Mouse (Mus musculus) stomach, postnatal 0 days (tissue): ENCODE results near the gene Tbc1d12. TPM values are rescaled to one million over a fixed set of nuclear protein-coding genes. Genes with fewer than 3 reads are reported as not detected.
A peak's percentile ranks its signal among the peaks of the same experiment; 100 is the strongest.

ENCODE experiments used
- ATAC-seq: fragments of 200-750 bp; cut with Nextera tagmentation; 2 replicates; pipeline ENCODE4 v1.8.0; 2017; ENCODE audit not compliant: low FRiP score, low TSS enrichment
- DNase-seq: peaks from one replicate; pipeline ENCODE4 v3.0.0-alpha.2; 2016; ENCODE audit warnings: low spot score
- H3K27ac ChIP-seq: fragments of 300-500 bp; sonication (generic); replicated peaks from 2 replicates; pipeline ENCODE4 v1.5.1; 2014; ENCODE audit warnings: mild to moderate bottlenecking, control low read depth
- H3K27me3 ChIP-seq: fragments of 300-500 bp; sonication (generic); 2 replicates; pipeline ENCODE4 v1.6.1; 2014; ENCODE audit warnings: low read length; ENCODE audit not compliant: control insufficient read depth, insufficient read depth
- H3K36me3 ChIP-seq: fragments of 300-500 bp; sonication (generic); 2 replicates; pipeline ENCODE4 v1.6.1; 2014; ENCODE audit warnings: low read length, mixed read lengths; ENCODE audit not compliant: control insufficient read depth, insufficient read depth
- H3K4me1 ChIP-seq: fragments of 300-500 bp; sonication (generic); replicated peaks from 2 replicates; pipeline ENCODE4 v1.6.1; 2014; ENCODE audit warnings: antibody characterized with exemption; ENCODE audit not compliant: control insufficient read depth, insufficient read depth
- H3K4me2 ChIP-seq: fragments of 300-500 bp; sonication (generic); replicated peaks from 2 replicates; pipeline ENCODE4 v1.6.1; 2014; ENCODE audit warnings: low read depth, mild to moderate bottlenecking, control low read depth, moderate library complexity
- H3K4me3 ChIP-seq: fragments of 300-500 bp; sonication (generic); 2 replicates; pipeline ENCODE4 v1.5.1; 2014; ENCODE audit warnings: low read depth, low read length, control low read depth
- H3K9ac ChIP-seq: fragments of 300-500 bp; sonication (generic); 2 replicates; pipeline ENCODE4 v1.6.1; 2014; ENCODE audit warnings: mild to moderate bottlenecking, low read length, control low read depth, mixed read lengths
- H3K9me3 ChIP-seq: fragments of 300-500 bp; sonication (generic); 2 replicates; pipeline ENCODE4 v1.6.1; 2016; ENCODE audit warnings: low read length; ENCODE audit not compliant: control insufficient read depth
- CTCF ChIP-seq: IDR thresholded peaks from 2 replicates; pipeline ENCODE4 v1.5.1; 2016; ENCODE audit warnings: antibody characterized with exemption, low read depth, mild to moderate bottlenecking, moderate library complexity
- EP300 ChIP-seq: optimal IDR thresholded peaks from 2 replicates; pipeline ENCODE3; 2016; ENCODE audit warnings: antibody characterized with exemption
- WGBS: fragments of 180-500 bp; shearing (Covaris S2); extraction: QIAGEN DNeasy Blood & Tissue Kit; methylation state at CpG from one replicate; pipeline ENCODE4 v1.1.7; 2014; 5-methylcytosine and 5-hydroxymethylcytosine counted together
- polyA plus RNA-seq: library from polyadenylated mRNA; unstranded; fragments of >200 nt; fragmentation: Nextera tagmentation; extraction: Ambion mirVana; gene quantifications from 2 replicates; pipeline ENCODE4 v1.2.1, GENCODE M21; 2015

The Tbc1d12 gene
- polyA plus RNA-seq, 1 experiment from 2014 or later = 1.4 TPM

- Histone ChIP-seq H3K36me3 (no peaks in the 10 kb centered on the region), H3K27ac (no peak overlapping the region), H3K9me3 (no peaks in the 10 kb centered on the region), H3K4me3 (no peak overlapping the region), H3K4me2 (no peak overlapping the region), H3K9ac (no peak overlapping the region), H3K27me3 (no peaks in the 10 kb centered on the region), H3K4me1 (no peaks in the 10 kb centered on the region)
- peak; percentile 48 for TF ChIP-seq CTCF
- TF ChIP-seq EP300 = no peak
- DNase-seq (no peak), ATAC-seq (no peak)
These were observed 43.9 kb downstream of the Tbc1d12 start for GRCm38 (mm10) chr19:38880300-38880699.

GRCm38 (mm10) chr19:38901146-38902135 lies 65.1 kb downstream of the Tbc1d12 start:
- DNase-seq (peak; percentile 20), ATAC-seq (no peak)
- no peak overlapping the region for H3K9ac ChIP-seq
- no peak overlapping the region for H3K27ac ChIP-seq
- no peak overlapping the region for H3K4me3 ChIP-seq
- WGBS = 55% methylated on average over 12 of the region's 12 CpGs
- H3K36me3 ChIP-seq = no peaks in the 10 kb centered on the region; the same call in 1 of the 2 replicates
- no peaks in the 10 kb centered on the region for H3K4me1 ChIP-seq
- no peaks in the 10 kb centered on the region for H3K27me3 ChIP-seq
- H3K9me3 ChIP-seq = no peaks in the 10 kb centered on the region
- TF ChIP-seq CTCF (peak; percentile 56), EP300 (no peak)
- H3K4me2 ChIP-seq = no peak overlapping the region

- no peak for ATAC-seq
- no peak for DNase-seq
- H3K4me1 ChIP-seq = no peaks in the 10 kb centered on the region
- no peak overlapping the region for H3K4me2 ChIP-seq
- no peaks in the 10 kb centered on the region for H3K27me3 ChIP-seq
- TF ChIP-seq EP300 (no peak), CTCF (no peak)
- H3K36me3 ChIP-seq = no peaks in the 10 kb centered on the region; the same call in 1 of the 2 replicates
- no peak overlapping the region for H3K4me3 ChIP-seq
- no peaks in the 10 kb centered on the region for H3K9me3 ChIP-seq
- no peak overlapping the region for H3K27ac ChIP-seq
- whole genome bisulfite sequencing = 89% methylated on average over 5 of the region's 5 CpGs
- no peak overlapping the region for H3K9ac ChIP-seq
These were observed 66.1 kb downstream of the Tbc1d12 start for GRCm38 (mm10) chr19:38902501-38902900.

- H3K27me3 ChIP-seq = no peaks in the 10 kb centered on the region
- no peaks in the 10 kb centered on the region for H3K9me3 ChIP-seq
- H3K4me1 ChIP-seq = no peaks in the 10 kb centered on the region
- H3K36me3 ChIP-seq = 0 out of 2 replicates have a peak, but pooled peaks cover 2% of the 10 kb centered on the region
- H3K9ac ChIP-seq = no peak overlapping the region
- ATAC-seq = no peak
- no peak for DNase-seq
- H3K4me3 ChIP-seq = no peak overlapping the region
- H3K4me2 ChIP-seq = no peak overlapping the region
- 93% methylated on average over 9 of the region's 9 CpGs for WGBS
- TF ChIP-seq CTCF = no peak
- TF ChIP-seq EP300 = no peak
- H3K27ac ChIP-seq = no peak overlapping the region
These were observed 77.4 kb downstream of the Tbc1d12 start for GRCm38 (mm10) chr19:38913786-38914185.

- TF ChIP-seq CTCF (no peak), EP300 (no peak)
- H3K4me3 ChIP-seq = no peak overlapping the region
- WGBS = 91% methylated on average over 15 of the region's 15 CpGs
These were observed 78.5 kb downstream of the Tbc1d12 start for GRCm38 (mm10) chr19:38914926-38915325.

GRCm38 (mm10) chr19:38915677-38916076 lies 79.3 kb downstream of the Tbc1d12 start:
- no peak overlapping the region for H3K27ac ChIP-seq
- ATAC-seq (no peak), DNase-seq (peak; percentile 30)
- 0 out of 2 replicates have a peak, but pooled peaks cover 2% of the 10 kb centered on the region for H3K36me3 ChIP-seq
- 57% methylated on average over 3 of the region's 3 CpGs for WGBS
- no peak overlapping the region for H3K4me3 ChIP-seq
- H3K9ac ChIP-seq = no peak overlapping the region
- TF ChIP-seq EP300 = no peak
- TF ChIP-seq CTCF = peak; percentile 80
- no peaks in the 10 kb centered on the region for H3K9me3 ChIP-seq
- H3K4me2 ChIP-seq = no peak overlapping the region
- H3K4me1 ChIP-seq = no peaks in the 10 kb centered on the region
- H3K27me3 ChIP-seq = no peaks in the 10 kb centered on the region

More at GRCm38 (mm10) chr19:38914926-38915325, 78.5 kb downstream of the Tbc1d12 start:
- DNase-seq (no peak), ATAC-seq (no peak)
- Histone ChIP-seq H3K36me3 (0 out of 2 replicates have a peak, but pooled peaks cover 2% of the 10 kb centered on the region), H3K9me3 (no peaks in the 10 kb centered on the region), H3K4me1 (no peaks in the 10 kb centered on the region), H3K4me2 (no peak overlapping the region), H3K9ac (no peak overlapping the region), H3K27ac (no peak overlapping the region), H3K27me3 (no peaks in the 10 kb centered on the region)
